Mouse (Mus musculus) erythroblast, adult 5-6 weeks (primary cell): ENCODE data around the gene Bcat2. TPM values are rescaled to one million over a fixed set of nuclear protein-coding genes. Genes with fewer than 3 reads are reported as not detected.

ENCODE experiments used
- ATAC-seq: replicated peaks from 2 replicates; pipeline ENCODE4 v1.8.0; 2016; ENCODE audit warnings: moderate number of reproducible peaks, mild to moderate bottlenecking, moderate TSS enrichment, inconsistent platforms; ENCODE audit not compliant: poor library complexity, low FRiP score, severe bottlenecking
- total RNA-seq, 2 experiments: library from RNA; stranded (forward) in 1 of 2; stranded (reverse) in 1 of 2; fragments of 150-400 nt in 1 of 2; fragments of 200-764, 138-1000 nt in 1 of 2; gene quantifications; 2 replicates each; pipeline versions ENCODE4 v1.2.3 to v1.2.4; 2015 to 2017; ENCODE audit warnings: low replicate concordance in 2 of 2

Bcat2 gene
- total RNA-seq, 2 experiments from 2014 or later = 5.8 to 11.2 TPM

GRCm38 (mm10) chr7:45549641-45550436 is 20.1 kb upstream of the Bcat2 start:
- no peak for ATAC-seq

GRCm38 (mm10) chr7:45550821-45551511 is 19.0 kb upstream of the Bcat2 start:
- ATAC-seq = no peak

GRCm38 (mm10) chr7:45551512-45551883 is 18.5 kb upstream of the Bcat2 start:
- no peak for ATAC-seq

- no peak for ATAC-seq
Observed at GRCm38 (mm10) chr7:45553519-45553918, 16.4 kb upstream of the Bcat2 start.

DNA sequence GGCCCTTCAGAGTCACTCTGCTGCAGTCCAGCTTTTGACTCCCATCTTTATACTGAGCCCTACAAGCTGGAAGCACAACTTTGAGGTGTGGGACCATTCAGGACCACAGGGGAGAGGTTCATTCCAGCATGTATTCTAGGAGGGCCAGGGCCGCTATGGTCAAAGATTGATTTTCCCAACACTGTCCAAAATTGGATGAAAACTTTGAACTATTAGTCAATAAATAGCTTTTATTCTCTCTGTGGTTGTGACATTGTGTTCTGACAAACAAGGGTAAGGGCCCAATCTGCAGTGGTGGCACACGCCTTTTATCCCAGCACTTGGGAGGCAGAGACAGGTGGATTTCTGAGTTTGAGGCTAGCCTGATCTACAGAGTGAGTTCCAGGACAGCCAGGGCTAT is 16.0 kb upstream of the Bcat2 start:
- no peak for ATAC-seq

- no peak for ATAC-seq
Observed at GRCm38 (mm10) chr7:45554744-45555143, 15.2 kb upstream of the Bcat2 start, which contains the start of gene Hsd17b14. Gene Hsd17b14 (plus strand): TSS chr7:45554893.

DNA sequence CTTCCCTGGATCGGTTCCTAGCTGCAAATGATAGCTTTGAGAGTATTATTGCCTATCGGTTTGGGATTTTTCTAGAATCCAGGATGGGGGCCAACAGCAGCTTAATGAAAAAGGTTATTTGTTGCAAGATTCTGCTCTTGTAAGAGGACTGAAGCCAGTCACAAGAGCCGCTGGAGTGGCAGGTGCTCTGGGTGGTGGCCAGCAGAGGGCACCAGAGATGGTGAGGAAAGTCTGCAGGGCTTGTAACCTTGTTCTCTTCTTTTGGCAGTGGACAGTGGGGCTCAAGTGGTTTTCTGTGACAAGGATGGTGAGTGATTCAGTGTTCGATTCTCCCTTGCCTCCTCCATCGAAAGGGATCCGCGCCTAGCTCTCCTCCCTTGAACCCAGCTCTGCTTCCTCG is 14.2 kb upstream of the Bcat2 start:
- ATAC-seq = peak; percentile 84

GRCm38 (mm10) chr7:45558907-45559306 is 11.0 kb upstream of the Bcat2 start:
- ATAC-seq = no peak

GRCm38 (mm10) chr7:45560241-45560640 is 9.7 kb upstream of the Bcat2 start:
- no peak for ATAC-seq

- ATAC-seq = peak; percentile 80
Observed at GRCm38 (mm10) chr7:45560843-45561623, 8.9 kb upstream of the Bcat2 start.

- no peak for ATAC-seq
Observed at GRCm38 (mm10) chr7:45561624-45562520, 8.1 kb upstream of the Bcat2 start.

DNA sequence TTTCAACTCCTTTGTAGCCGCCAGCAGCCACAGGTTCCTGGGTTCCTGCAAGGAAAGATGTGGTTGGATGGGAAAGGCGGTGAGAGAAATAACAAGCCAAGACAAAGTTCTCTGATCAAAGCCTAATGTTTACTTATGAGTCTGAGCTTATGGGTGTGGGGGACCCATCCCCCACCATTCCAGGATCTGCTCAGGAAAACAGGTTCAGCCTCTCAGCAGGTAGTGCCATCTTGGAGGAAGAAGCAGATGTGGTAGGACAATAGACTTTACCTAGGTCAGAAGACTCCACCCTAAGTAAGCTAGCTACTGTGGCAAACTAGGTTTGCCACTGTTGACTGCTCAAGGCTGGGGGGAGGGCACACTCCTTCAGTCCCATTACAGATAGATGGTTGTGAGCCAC is 5.1 kb upstream of the Bcat2 start:
- ATAC-seq = no peak

GRCm38 (mm10) chr7:45565446-45565845 is 4.5 kb upstream of the Bcat2 start:
- ATAC-seq = no peak

DNA sequence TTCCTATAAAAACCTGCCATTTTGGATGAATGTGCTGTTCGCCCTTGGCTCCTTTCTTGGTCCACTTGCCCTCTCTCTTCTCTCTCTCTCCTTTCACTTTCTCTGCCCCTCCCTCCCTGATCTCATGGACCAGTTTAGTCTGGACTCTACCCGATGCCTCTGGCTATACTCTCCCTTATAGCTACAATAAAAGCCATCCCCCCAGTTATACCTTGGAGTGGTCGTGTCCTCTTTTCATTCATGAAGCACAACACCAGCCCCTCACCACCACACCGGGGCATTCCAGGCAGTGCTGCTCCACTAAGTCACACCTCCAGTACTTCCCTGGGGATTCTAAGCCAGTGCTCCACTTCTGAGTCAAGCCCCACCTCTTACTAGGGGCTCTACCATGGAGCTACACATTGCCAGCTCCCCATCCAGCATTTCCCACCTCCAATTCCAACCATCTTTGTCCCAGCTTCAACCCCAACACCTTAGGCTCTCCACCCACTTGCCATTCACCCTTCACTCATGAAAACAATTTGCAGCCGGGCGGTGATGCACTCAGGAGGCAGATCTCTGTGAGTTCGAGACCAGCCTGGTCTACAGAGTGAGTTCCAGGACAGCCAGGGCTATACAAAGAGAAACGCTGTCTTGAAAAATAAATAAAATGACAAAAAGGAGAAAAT is 2.7 kb upstream of the Bcat2 start:
- no peak for ATAC-seq

- peak; percentile 92 for ATAC-seq
Observed at GRCm38 (mm10) chr7:45567780-45568516, 2.0 kb upstream of the Bcat2 start.

DNA sequence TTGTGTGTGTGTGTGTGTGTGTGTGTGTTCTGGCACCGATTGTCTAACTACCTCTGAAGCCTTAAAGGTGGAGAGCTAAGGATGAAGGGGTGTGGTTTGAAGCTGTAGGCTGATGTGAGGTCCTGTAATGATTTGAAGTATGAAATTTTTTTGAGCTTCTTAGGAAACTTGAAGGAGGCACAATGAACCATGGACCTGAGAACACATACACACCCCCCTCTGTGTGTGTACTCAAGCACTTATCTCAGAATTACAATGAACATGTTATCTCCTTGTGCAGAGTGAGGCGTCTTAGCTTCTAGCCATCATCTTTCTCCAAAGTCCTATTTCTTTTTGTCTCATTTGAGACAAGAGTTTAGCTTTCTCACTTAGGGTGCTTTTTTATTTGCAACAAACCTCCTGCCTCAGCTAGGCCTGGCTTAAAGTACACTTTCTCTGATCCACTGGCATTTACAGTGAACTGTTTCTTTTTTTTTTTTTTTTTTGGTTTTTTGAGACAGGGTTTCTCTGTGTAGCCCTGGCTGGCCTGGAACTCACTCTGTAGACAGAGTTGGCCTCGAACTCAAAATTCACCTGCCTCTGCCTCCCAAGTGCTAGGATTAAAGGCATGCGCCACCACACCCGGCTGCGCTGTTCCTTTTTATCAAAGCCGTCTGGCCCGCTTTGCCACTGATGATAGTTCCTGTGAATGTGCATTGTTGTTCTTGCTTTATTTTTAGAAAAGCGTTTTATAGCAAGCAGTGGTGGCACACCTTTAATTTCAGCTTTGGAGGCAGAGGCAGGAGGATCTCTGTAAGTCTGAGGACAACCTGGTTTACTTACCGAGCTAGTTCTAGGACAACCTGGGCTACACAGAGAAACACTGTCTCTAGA is 1.1 kb upstream of the Bcat2 start:
- ATAC-seq = no peak

GRCm38 (mm10) chr7:45571966-45572365 is 2.0 kb downstream of the Bcat2 start:
- no peak for ATAC-seq
